Mouse (Mus musculus): ENCODE data around the gene Gramd1a.

Gramd1a gene

GRCm38 (mm10) chr7:31151301-31152241 is 4.1 kb downstream of the Gramd1a start:
- DNase-seq (ENCODE audit: low read depth, low spot score) = peak; percentile 82

DNA sequence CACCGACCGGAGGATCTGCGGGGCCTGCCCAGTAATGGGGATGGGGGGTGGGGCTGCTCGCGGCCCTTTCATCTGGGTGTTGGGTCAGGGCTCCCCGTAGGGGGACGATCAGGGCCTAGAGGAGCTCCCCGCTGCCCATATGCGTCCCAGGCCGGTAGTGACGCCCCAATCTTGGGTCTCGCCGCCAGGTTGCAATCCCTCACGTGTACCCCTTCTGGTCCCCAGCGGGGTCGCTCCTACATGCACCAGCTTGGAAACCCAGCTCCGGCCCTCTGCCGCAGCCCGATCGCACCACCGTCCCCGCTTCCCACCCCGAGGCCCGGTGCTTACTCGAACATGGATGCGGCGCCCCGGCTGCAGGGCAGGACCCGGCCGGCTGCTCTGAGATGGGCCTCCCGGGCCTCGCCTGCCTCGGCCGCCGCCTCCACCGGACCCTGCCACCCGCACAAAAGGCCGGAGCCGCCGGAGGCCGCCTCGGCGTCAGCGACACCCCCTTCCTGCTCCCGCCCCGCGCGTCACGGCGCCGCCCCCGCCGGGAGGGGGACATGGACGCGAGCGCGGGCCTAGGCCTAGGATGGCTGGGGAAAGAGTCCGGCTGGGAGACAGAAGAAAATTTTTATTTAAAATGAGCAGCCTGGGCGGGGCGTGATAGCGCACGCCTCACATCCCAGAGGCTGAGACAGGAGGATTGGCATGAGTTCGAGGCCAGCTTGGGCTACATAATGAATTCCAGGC is 5.0 kb downstream of the Gramd1a start:
- DNase-seq (ENCODE audit: low read depth, low spot score) = peak; percentile 83

DNA sequence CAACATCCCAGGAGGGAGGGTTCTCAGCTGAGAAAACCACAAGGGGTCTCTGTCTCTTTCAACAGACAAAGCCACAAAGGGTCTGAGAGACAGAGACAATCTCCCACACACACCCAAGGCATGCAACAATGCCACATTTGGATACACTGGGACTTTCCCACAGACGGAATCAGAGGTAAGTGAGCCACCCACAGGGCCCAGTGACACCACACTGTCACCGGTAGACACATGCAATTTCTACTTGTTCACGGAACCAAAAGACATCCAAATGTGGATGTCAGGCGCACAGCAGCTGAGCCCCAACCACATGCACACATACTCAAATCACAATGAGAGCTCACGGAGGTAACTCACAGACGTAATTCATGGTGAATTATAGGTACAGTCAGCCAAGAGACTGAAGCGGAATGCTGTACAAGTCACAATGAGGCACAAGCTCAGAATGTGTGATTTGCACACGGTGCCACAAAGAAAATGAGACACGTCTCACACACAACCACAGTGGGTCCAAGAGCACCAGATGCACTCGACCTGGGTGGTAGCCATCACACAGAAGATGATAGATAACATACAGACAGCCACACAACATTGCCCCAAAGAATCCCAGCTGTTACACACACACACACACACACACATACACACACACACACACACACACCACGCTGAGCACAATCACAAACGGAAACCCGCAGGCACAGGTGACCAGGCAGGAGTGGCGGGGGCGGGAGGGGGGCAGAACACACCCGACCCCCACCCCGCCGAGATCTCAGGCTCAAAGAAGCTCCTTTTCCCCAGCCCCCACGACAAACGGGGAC is 5.7 kb downstream of the Gramd1a start:
- peak; percentile 80 for DNase-seq (ENCODE audit: low read depth, low spot score)

GRCm38 (mm10) chr7:31149271-31149670 is 6.4 kb downstream of the Gramd1a start:
- DNase-seq (ENCODE audit: low read depth, low spot score) = no peak

DNA sequence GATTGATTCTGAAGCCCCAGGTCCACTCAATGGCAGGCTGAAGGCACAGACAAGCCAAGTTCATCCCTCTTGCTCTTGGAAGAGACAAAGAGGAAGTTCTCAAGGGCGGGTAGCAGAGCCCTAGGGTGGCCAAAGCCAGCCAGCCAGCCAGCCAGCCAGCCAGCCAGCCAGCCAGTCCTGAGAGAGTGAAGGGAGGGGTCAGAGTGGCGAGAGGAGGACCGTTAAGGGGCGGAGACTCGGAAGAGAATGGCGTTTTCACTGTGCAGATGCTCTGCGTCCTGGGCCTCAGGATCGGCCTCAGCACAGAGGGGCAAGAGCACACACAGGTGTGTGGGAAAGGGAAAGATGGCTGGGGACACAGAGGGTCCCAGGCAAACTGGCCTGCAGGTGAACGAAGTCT is 6.9 kb downstream of the Gramd1a start:
- peak; percentile 60 for DNase-seq (ENCODE audit: low read depth, low spot score)

DNA sequence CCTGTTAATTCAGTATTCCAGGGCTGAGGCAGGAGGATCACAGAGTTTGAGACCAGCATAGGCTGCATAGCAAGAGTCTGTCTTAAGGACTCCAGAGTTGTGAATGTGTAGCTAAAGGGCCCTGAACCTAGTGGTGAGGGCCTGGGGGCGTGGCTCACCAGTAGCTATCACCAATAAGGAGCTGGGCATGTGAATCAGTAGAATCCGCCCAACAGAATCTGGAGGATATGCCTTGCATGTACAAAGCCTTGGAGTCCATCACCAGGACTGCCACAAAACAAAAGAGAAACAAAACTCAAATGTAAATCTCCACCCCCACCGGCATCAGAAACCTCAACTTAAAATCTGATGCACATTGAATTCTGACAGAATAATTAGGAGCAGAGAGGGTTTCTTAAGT is 7.6 kb downstream of the Gramd1a start:
- peak; percentile 78 for DNase-seq (ENCODE audit: low read depth, low spot score)

DNA sequence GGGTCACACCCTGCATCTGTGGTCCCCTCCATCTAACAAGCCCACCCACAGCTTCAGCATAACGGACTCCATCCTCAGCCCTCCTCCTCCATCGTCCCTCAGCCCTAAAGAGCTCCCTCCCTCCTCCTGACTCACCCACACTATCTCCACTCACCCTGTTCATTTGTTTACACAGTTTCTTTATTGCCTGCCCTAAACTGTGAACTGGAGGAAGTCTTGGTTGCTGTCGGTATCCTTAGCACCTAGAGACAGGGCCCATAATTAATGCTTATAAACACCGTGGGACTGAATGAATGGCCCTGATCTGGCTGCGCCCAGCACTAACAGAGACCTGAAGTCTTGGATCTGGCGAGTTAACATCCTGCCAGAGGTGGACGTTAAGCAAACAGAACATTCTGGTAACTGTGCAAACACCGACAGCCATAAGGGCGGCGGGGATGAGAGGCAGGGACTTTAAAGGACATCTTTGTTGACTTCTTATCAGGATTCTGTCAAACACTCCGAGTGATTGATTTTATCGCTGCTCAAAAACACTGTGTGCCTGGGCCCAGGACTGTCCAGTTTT is 10.0 kb downstream of the Gramd1a start:
- DNase-seq (ENCODE audit: low read depth, low spot score) = no peak

- DNase-seq (ENCODE audit: low read depth, low spot score) = peak; percentile 70
Observed at GRCm38 (mm10) chr7:31144886-31145285, 10.8 kb downstream of the Gramd1a start.

DNA sequence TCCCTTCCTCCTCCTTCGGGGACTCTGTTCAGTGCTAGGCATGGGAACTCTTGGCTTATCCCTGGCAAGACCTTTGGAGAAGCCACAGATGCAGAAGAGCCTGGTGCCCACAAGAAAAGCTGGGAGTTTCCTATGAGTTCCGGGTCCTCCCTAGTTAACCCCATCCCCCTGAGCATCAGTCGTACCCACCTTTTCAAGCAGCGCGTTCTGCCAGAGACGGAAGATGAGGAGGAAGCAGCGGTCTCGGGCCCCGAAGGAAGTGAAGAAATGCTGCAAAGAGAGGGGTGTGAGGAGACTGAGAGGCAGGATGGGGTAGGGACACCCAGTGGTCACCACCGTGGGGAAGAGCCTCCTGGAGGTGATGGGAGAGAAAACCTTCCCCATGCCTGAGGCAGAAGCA is 14.8 kb downstream of the Gramd1a start:
- no peak for DNase-seq (ENCODE audit: low read depth, low spot score)

DNA sequence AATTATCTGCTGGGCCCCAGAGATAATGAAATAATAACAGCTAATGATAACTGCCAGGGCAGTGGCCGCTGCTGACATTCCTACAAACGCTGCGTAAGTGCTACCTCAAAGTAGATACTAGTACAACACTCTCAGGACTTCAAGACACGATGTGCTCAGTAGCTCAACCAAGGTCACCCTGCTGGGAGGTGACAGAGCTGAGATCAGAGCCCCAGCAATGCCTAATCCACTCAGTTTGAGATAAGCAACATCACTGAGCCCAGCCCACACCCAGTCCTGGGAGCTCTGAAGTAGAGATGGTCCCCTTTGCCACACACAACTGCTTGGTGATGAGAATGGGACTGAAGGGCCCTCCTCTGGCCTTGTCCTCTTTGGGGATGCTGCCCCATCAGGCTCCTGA is 15.4 kb downstream of the Gramd1a start:
- DNase-seq (ENCODE audit: low read depth, low spot score) = no peak

- peak; percentile 85 for DNase-seq (ENCODE audit: low read depth, low spot score)
Observed at GRCm38 (mm10) chr7:31139765-31140164, 15.9 kb downstream of the Gramd1a start.

GRCm38 (mm10) chr7:31135717-31136116 is 20.0 kb downstream of the Gramd1a start:
- DNase-seq (ENCODE audit: low read depth, low spot score) = no peak

GRCm38 (mm10) chr7:31131866-31132265 is 23.8 kb downstream of the Gramd1a start:
- no peak for DNase-seq (ENCODE audit: low read depth, low spot score)

GRCm38 (mm10) chr7:31130841-31131240 is 24.9 kb downstream of the Gramd1a start:
- DNase-seq (ENCODE audit: low read depth, low spot score) = peak; percentile 87

DNA sequence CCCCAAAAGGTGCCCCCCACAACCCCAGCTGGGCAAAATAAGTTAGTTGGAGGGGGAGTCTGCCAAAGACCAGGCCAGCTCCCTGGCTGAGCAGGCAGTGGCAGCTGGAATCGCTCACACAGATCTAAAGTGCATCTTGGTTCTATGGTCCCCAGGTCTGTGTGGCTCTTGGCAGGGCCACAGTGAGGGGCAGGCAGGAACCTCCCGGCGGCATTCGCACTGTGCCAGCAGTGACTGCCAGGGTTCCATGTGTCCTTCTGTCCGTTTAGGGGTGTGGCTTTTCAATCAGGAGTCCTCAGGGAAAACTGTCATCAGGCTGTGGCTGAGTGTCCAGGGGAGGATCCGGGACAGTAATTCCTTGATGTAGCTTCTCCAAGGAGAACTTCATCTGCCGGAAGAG is 25.5 kb downstream of the Gramd1a start:
- DNase-seq (ENCODE audit: low read depth, low spot score) = no peak

DNA sequence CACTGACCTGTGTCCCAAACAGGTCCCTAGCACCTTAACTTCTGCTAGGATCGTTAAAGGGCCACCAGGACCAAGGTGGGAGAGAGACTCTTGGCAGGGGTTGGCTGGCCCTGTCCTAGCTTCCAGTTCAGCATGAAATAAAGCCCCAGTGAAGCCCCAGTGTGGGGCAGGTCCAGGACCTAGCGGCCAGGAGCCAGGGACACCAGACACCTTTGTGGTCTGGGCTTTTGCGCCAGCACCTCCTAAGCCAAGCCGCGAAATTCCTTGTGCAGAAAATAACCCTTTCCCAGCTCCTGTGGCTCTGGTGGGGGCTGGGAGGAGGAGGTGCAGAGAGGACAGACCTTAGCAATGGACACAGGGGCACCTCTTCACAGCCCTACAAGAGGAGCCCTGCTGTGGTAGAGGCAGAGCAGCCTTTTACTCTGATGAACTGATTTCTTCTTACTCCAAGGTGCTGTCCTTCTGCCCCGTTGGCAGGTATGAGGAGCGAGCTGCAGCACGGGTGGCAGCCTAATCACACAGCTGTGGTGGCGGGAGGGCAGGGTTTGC is 27.5 kb downstream of the Gramd1a start:
- no peak for DNase-seq (ENCODE audit: low read depth, low spot score)

- DNase-seq (ENCODE audit: low read depth, low spot score) = peak; percentile 70
Observed at GRCm38 (mm10) chr7:31126851-31127724, 28.6 kb downstream of the Gramd1a start, which contains the start of gene Scn1b. Gene Scn1b, minus strand, starts transcription at chr7:31127003.

- peak; percentile 27 for DNase-seq (ENCODE audit: low read depth, low spot score)
Observed at GRCm38 (mm10) chr7:31126211-31126751, 29.4 kb downstream of the Gramd1a start.

DNA sequence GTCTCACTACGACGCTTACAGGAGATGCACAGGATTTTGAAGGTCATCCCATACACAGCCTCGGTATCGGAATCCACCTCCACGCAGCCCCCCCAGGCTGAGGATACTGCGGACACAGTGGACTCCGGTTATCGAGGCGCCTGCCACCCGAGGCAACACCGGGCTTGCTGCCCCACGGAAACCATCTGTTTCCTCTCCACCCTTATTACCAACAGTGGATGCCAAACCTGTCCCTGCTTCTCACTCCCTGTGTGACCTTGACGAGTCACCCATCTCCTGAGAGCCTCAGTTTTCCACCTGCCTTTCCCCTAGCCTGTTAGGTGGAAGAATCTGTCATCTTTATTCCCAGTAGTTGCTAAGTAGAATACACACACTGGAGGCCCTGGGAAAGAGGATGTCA is 30.6 kb downstream of the Gramd1a start:
- no peak for DNase-seq (ENCODE audit: low read depth, low spot score)

GRCm38 (mm10) chr7:31124381-31124780 is 31.3 kb downstream of the Gramd1a start:
- DNase-seq (ENCODE audit: low read depth, low spot score) = no peak
